Mouse (Mus musculus): Measurements from ENCODE around the gene Dhx32. TPM values are rescaled to one million over a fixed set of nuclear protein-coding genes. Genes with fewer than 3 reads are reported as not detected.
"Not testable (repeated sequence)": the region's sequence is repeated elsewhere in the genome, so short reads cannot be mapped to it uniquely, and the experiment has no call there.

The Dhx32 gene
- polyA plus RNA-seq, 1 experiment = 32.9 TPM

DNA sequence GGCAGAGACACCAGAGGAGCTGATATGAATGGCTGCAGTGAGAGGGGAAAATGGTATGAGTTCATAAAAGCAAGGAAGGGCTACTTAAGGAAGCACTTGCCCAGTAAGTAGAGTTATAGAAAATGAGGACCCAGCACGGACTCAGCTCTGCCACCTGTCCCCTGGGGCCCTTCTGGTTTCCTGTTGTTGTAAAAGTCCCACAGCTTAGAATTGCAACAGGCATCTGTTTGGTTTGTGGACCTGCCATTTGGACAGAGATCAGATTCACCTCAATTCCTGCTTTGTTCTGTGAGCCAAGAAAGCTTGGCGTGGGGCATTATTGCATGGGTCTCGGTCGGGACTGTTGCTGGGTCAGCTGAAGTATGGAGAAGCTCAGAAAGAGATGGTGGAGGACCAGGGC lies 67.1 kb downstream of the Dhx32 start:
- H3K36me3 ChIP-seq (ENCODE audit: control insufficient read depth, insufficient read depth, low read length) = peaks cover 7% of the 10 kb centered on the region
- H3K4me3 ChIP-seq (ENCODE audit: control insufficient read depth, low read depth, low read length) = no peak overlapping the region

DNA sequence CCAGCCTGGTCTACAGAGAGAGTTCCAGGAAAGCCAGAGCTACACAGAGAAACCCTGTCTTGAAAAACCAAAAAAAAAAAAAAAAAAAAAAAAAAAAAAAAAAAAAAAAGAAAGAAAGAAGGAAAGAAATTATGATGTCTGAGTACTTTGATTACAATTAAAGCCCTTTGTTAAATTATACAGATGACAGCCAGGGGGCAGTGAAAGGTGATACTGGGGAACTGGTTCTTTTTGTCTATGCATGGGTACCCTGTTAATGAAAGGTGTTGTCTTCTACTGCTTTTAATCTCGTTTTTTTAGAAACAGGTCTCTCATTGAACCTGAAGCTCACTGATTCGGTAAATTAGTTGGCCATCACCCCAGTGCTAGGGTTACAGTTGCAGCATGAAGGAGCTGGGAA lies 75.2 kb downstream of the Dhx32 start:
- TF ChIP-seq POLR2A (IDR thresholded peaks at IDR 0.05; ENCODE audit: control insufficient read depth, low read depth, low read length) (no peak), CTCF (IDR thresholded peaks at IDR 0.05; ENCODE audit: control insufficient read depth, insufficient read depth, insufficient replicate concordance, low read depth, low read length) (no peak)
- Histone ChIP-seq H3K36me3 (ENCODE audit: control insufficient read depth, insufficient read depth, low read length) (no peaks in the 10 kb centered on the region), H3K27ac (ENCODE audit: control insufficient read depth, insufficient read depth, low read depth, low read length) (no peak overlapping the region), H3K27me3 (ENCODE audit: control insufficient read depth, insufficient read depth, low read length) (no peaks in the 10 kb centered on the region), H3K4me1 (ENCODE audit: control insufficient read depth, insufficient read depth, low read length) (peaks cover 2% of the 10 kb centered on the region; the same call in 1 of the 2 replicates), H3K4me3 (ENCODE audit: control insufficient read depth, low read depth, low read length) (no peak overlapping the region)

More for the DNA sequence above, 67.1 kb downstream of the Dhx32 start:
- no peaks in the 10 kb centered on the region for H3K27me3 ChIP-seq (ENCODE audit: control insufficient read depth, insufficient read depth, low read length)
- H3K27ac ChIP-seq (ENCODE audit: control insufficient read depth, insufficient read depth, low read depth, low read length) = no peak overlapping the region; the same call in 1 of the 2 replicates
- no peak for TF ChIP-seq POLR2A (IDR thresholded peaks at IDR 0.05; ENCODE audit: control insufficient read depth, low read depth, low read length)
- TF ChIP-seq CTCF (IDR thresholded peaks at IDR 0.05; ENCODE audit: control insufficient read depth, insufficient read depth, insufficient replicate concordance, low read depth, low read length) = no peak
- no peaks in the 10 kb centered on the region; the same call in 1 of the 2 replicates for H3K4me1 ChIP-seq (ENCODE audit: control insufficient read depth, insufficient read depth, low read length)

DNA sequence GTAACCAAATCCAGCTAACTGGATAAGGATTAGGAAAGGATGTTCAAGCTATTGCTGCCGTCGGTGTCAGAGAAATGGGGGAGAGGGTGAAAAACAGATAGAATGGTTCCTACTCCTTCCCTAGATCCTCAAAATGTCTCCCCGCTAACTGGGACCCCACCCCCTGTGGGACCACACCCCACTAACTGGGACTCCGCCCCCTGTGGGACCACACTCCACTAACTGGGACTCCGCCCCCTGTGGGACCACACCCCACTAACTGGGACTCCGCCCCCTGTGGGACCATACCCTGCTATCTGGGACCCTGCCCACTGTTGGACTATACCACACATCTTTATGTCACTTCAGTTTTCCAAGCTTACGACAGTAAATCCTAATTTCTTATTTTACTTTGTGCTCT lies 78.6 kb downstream of the Dhx32 start:
- no peak overlapping the region for H3K27ac ChIP-seq (ENCODE audit: control insufficient read depth, insufficient read depth, low read depth, low read length)
- no peaks in the 10 kb centered on the region for H3K36me3 ChIP-seq (ENCODE audit: control insufficient read depth, insufficient read depth, low read length)
- TF ChIP-seq CTCF (IDR thresholded peaks at IDR 0.05; ENCODE audit: control insufficient read depth, insufficient read depth, insufficient replicate concordance, low read depth, low read length) (no peak), POLR2A (IDR thresholded peaks at IDR 0.05; ENCODE audit: control insufficient read depth, low read depth, low read length) (no peak)
- H3K27me3 ChIP-seq (ENCODE audit: control insufficient read depth, insufficient read depth, low read length) = no peaks in the 10 kb centered on the region
- no peak overlapping the region for H3K4me3 ChIP-seq (ENCODE audit: control insufficient read depth, low read depth, low read length)
- H3K4me1 ChIP-seq (ENCODE audit: control insufficient read depth, insufficient read depth, low read length) = peaks cover 2% of the 10 kb centered on the region; the same call in 1 of the 2 replicates

DNA sequence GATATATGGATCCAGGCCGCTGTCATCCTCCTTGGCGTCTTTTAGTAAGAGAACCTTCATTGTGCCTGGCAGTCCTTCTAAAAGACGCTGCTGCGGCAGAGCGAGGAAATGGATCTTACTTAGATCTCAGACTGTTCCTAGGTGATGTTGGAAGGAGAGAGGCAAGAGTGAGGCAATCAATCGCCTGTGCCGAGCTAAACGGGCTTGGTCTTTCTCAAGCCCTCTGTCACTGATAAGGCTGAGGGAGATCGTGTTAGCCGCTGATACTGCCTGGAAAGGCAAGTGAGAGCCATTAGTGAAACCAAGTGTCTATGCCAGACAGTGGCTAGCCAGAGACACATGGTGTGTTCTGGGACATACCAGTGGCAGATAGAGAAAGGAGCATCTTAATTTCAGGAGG lies 80.2 kb downstream of the Dhx32 start:
- no peak overlapping the region for H3K27ac ChIP-seq (ENCODE audit: control insufficient read depth, insufficient read depth, low read depth, low read length)
- H3K4me3 ChIP-seq (ENCODE audit: control insufficient read depth, low read depth, low read length) = no peak overlapping the region
- H3K4me1 ChIP-seq (ENCODE audit: control insufficient read depth, insufficient read depth, low read length) = peaks cover 2% of the 10 kb centered on the region; the same call in 1 of the 2 replicates
- no peak for TF ChIP-seq CTCF (IDR thresholded peaks at IDR 0.05; ENCODE audit: control insufficient read depth, insufficient read depth, insufficient replicate concordance, low read depth, low read length)
- TF ChIP-seq POLR2A (IDR thresholded peaks at IDR 0.05; ENCODE audit: control insufficient read depth, low read depth, low read length) = no peak
- 0 out of 2 replicates have a peak, but pooled peaks cover 1% of the 10 kb centered on the region for H3K36me3 ChIP-seq (ENCODE audit: control insufficient read depth, insufficient read depth, low read length)
- H3K27me3 ChIP-seq (ENCODE audit: control insufficient read depth, insufficient read depth, low read length) = no peaks in the 10 kb centered on the region

DNA sequence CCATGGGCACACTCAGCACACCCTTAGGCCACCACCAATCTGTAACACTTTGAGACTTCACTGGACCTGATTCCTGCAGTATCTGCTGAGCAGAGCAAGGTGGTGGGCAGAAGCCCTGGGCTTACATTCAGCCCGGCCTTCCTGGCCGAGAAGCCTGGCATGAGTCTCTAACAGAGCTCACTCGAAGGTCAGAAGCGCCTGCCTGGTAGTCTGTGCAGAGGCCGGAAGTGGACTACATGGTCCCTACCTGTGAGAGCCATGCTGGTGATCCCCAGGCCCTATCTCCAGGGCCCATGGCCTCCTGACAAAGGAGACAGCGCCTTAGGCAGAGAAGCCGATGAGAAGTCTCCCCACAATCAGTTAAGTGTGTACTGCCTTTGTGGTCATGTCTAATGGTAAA lies 81.2 kb downstream of the Dhx32 start:
- Histone ChIP-seq H3K36me3 (ENCODE audit: control insufficient read depth, insufficient read depth, low read length) (0 out of 2 replicates have a peak, but pooled peaks cover 1% of the 10 kb centered on the region), H3K27ac (ENCODE audit: control insufficient read depth, insufficient read depth, low read depth, low read length) (no peak overlapping the region), H3K4me1 (ENCODE audit: control insufficient read depth, insufficient read depth, low read length) (peaks cover 2% of the 10 kb centered on the region; the same call in 1 of the 2 replicates), H3K4me3 (ENCODE audit: control insufficient read depth, low read depth, low read length) (no peak overlapping the region), H3K27me3 (ENCODE audit: control insufficient read depth, insufficient read depth, low read length) (no peaks in the 10 kb centered on the region)
- TF ChIP-seq CTCF (IDR thresholded peaks at IDR 0.05; ENCODE audit: control insufficient read depth, insufficient read depth, insufficient replicate concordance, low read depth, low read length) (no peak), POLR2A (IDR thresholded peaks at IDR 0.05; ENCODE audit: control insufficient read depth, low read depth, low read length) (no peak)

DNA sequence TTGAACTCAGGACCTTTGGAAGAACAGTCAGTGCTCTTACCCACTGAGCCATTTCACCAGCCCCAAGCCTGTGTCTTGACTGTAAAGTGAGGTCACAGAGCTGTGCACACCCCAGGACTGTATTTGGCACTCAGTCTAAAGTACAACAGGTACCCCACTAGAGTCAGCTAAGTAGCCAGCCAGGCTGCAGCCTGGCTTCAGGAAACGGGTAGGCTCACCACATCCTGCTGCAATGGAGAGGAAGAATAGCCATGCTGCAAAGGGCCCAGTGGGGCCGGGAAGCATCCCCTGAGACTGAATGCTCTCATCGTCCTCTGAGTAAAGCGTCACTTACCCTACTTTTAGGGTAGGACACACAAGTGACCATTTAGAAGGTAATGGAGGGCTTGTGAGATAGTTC lies 82.6 kb downstream of the Dhx32 start:
- peaks cover 2% of the 10 kb centered on the region; the same call in 1 of the 2 replicates for H3K4me1 ChIP-seq (ENCODE audit: control insufficient read depth, insufficient read depth, low read length)
- no peak overlapping the region for H3K4me3 ChIP-seq (ENCODE audit: control insufficient read depth, low read depth, low read length)
- TF ChIP-seq POLR2A (IDR thresholded peaks at IDR 0.05; ENCODE audit: control insufficient read depth, low read depth, low read length) = no peak
- TF ChIP-seq CTCF (IDR thresholded peaks at IDR 0.05; ENCODE audit: control insufficient read depth, insufficient read depth, insufficient replicate concordance, low read depth, low read length) = no peak
- 0 out of 2 replicates have a peak, but pooled peaks cover 1% of the 10 kb centered on the region for H3K36me3 ChIP-seq (ENCODE audit: control insufficient read depth, insufficient read depth, low read length)
- H3K27me3 ChIP-seq (ENCODE audit: control insufficient read depth, insufficient read depth, low read length) = no peaks in the 10 kb centered on the region
- no peak overlapping the region for H3K27ac ChIP-seq (ENCODE audit: control insufficient read depth, insufficient read depth, low read depth, low read length)

DNA sequence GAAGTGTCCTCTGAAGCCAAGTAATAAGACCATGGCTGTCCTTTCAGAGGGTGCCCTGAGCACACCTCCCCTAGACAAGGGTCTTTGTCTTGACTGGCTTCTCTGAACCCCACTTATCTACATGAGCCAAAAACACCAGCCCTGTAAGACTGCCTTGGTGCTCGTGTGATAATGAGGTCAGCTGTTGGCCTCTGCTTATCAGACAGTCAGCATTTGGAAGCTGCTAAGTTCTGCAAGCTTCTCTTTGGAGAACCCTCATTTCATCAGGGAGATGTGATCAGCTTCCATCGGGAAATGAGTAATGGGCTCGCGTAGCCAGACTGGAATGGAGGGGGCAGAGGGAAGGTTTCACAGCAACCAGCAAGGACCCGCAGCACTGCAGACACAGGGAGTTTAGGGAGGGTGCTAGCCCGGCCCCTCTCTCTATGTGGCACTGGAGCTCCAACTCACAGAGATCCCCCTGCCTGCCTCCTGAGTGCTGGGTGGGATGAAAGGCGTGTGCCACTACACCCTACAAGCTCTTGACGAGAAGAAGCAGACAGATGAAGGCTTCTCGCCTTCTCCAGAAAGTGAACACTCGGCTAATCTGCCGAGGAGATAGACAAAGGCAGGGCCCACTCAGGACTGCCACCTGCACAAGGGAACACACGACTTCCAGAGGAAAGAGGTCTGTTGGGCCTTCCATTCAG lies 84.4 kb downstream of the Dhx32 start:
- no peak overlapping the region for H3K4me3 ChIP-seq (ENCODE audit: control insufficient read depth, low read depth, low read length)
- no peaks in the 10 kb centered on the region for H3K4me1 ChIP-seq (ENCODE audit: control insufficient read depth, insufficient read depth, low read length)
- no peaks in the 10 kb centered on the region for H3K27me3 ChIP-seq (ENCODE audit: control insufficient read depth, insufficient read depth, low read length)
- no peak overlapping the region for H3K27ac ChIP-seq (ENCODE audit: control insufficient read depth, insufficient read depth, low read depth, low read length)
- TF ChIP-seq POLR2A (IDR thresholded peaks at IDR 0.05; ENCODE audit: control insufficient read depth, low read depth, low read length) (no peak), CTCF (IDR thresholded peaks at IDR 0.05; ENCODE audit: control insufficient read depth, insufficient read depth, insufficient replicate concordance, low read depth, low read length) (no peak)
- H3K36me3 ChIP-seq (ENCODE audit: control insufficient read depth, insufficient read depth, low read length) = 0 out of 2 replicates have a peak, but pooled peaks cover 1% of the 10 kb centered on the region

DNA sequence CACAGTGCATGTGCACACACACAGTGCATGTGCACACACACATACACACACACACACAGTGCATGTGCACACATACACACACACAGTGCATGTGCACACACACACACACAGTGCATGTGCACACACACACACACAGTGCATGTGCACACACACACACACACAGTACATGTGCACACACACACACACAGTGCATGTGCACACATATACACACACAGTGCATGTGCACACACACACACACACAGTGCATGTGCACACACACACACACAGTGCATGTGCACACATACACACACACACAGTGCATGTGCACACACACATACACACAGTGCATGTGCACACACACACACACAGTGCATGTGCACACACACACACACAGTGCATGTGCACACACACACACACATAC lies 96.9 kb downstream of the Dhx32 start:
- H3K4me1 ChIP-seq (ENCODE audit: control insufficient read depth, insufficient read depth, low read length); H3K27me3 ChIP-seq (ENCODE audit: control insufficient read depth, insufficient read depth, low read length); H3K36me3 ChIP-seq (ENCODE audit: control insufficient read depth, insufficient read depth, low read length): not testable (repeated sequence)

More for the DNA sequence above, 96.9 kb downstream of the Dhx32 start:
- not testable (repeated sequence) for H3K4me3 ChIP-seq (ENCODE audit: control insufficient read depth, low read depth, low read length); H3K27ac ChIP-seq (ENCODE audit: control insufficient read depth, insufficient read depth, low read depth, low read length)
